Comparison of ENCODE assay signal across 11 mouse cellular contexts in genomic region chr16:4540064-4540775, GRCm38 (mm10). TPM values are rescaled to one million over a fixed set of nuclear protein-coding genes. Genes with fewer than 3 reads are reported as not detected.
DNase-seq lines count a peak whose midpoint lies in the region; ATAC-seq and TF ChIP-seq lines count a peak whose summit lies in the region.
"Had no signal": no experiment of that assay in that cellular context is flagged by ENCODE, and none has a peak within 500 bp of the region (broad histone marks: within the 10 kb centered on the region; RNA-seq: fewer than 3 reads in every experiment).

No protein-coding gene starts in this region.

- 0 out of 2 replicates have a peak, but pooled peaks have one; percentile 2 for TF ChIP-seq CTCF in lung, adult 2 months (IDR thresholded peaks at IDR 0.05; ENCODE audit: insufficient read depth, low read length)

- peak; percentile 64; the same call in 1 of the 2 replicates for ATAC-seq in frontal cortex, adult (ENCODE audit: low TSS enrichment)
- peak; percentile 63 for ATAC-seq in forebrain, embryonic 14.5 days
- no peak for ATAC-seq in neural tube, embryonic 14.5 days (ENCODE audit: low read depth)

- no peak for DNase-seq in frontal cortex, postnatal 10 days (ENCODE audit: low spot score in 2 of 2)
- no peak for DNase-seq in lung, adult 2 months
- no peak for DNase-seq in lung, adult 18-20 months
- DNase-seq in forebrain, embryonic 14.5 days (ENCODE audit: low spot score), result peak; percentile 86
- no peak for DNase-seq in layer of hippocampus, postnatal 14 days (ENCODE audit: low spot score in 2 of 2)
- DNase-seq in right cerebral cortex, postnatal 10 days (ENCODE audit: low spot score in 2 of 2), result no peak
- DNase-seq: cerebellum, adult 2 months; lung, postnatal 4 days had no signal

- 85% methylated on average over 12 of the region's 12 CpGs for WGBS in lung, adult 2 months
- 52% methylated on average over 12 of the region's 12 CpGs for WGBS in forebrain, embryonic 14.5 days
- 57% methylated on average over 12 of the region's 12 CpGs for WGBS in neural tube, embryonic 14.5 days

- TF ChIP-seq POLR2A in lung, adult 2 months (IDR thresholded peaks at IDR 0.05; ENCODE audit: borderline replicate concordance, extremely low read depth, low read depth, low read length), result no peak

- peaks cover 8% of the 10 kb centered on the region for H3K36me3 ChIP-seq in forebrain, embryonic 14.5 days (ENCODE audit: control insufficient read depth, insufficient read depth, low read length)
- H3K36me3 ChIP-seq in neural tube, embryonic 14.5 days (ENCODE audit: control insufficient read depth, insufficient read depth, low read length), result no peaks in the 10 kb centered on the region

- no peak overlapping the region for H3K9ac ChIP-seq in forebrain, embryonic 14.5 days (ENCODE audit: low read length)
- no peak overlapping the region for H3K9ac ChIP-seq in neural tube, embryonic 14.5 days (replicated peaks; ENCODE audit: low read depth, low read length)
- H3K9ac ChIP-seq: heart, embryonic 15.5 days had no signal

- no peaks in the 10 kb centered on the region for H3K9me3 ChIP-seq in forebrain, embryonic 14.5 days (replicated peaks; ENCODE audit: control insufficient read depth, low read length)
- H3K9me3 ChIP-seq in neural tube, embryonic 14.5 days (ENCODE audit: control insufficient read depth, low read length), result no peaks in the 10 kb centered on the region
- H3K9me3 ChIP-seq: heart, embryonic 15.5 days had no signal

- H3K27ac ChIP-seq in forebrain, embryonic 14.5 days (ENCODE audit: low read depth, low read length), result no peak overlapping the region
- no peak overlapping the region for H3K27ac ChIP-seq in neural tube, embryonic 14.5 days (ENCODE audit: low read depth, low read length)
- H3K27ac ChIP-seq: heart, embryonic 15.5 days had no signal

- no peaks in the 10 kb centered on the region; the same call in 1 of the 2 replicates for H3K4me1 ChIP-seq in lung, adult 2 months (ENCODE audit: control insufficient read depth, insufficient read depth, low read length)
- no peaks in the 10 kb centered on the region; the same call in 1 of the 2 replicates for H3K4me1 ChIP-seq in forebrain, embryonic 14.5 days (ENCODE audit: control insufficient read depth, insufficient read depth, low read length)
- no peaks in the 10 kb centered on the region; the same call in 1 of the 2 replicates for H3K4me1 ChIP-seq in neural tube, embryonic 14.5 days (ENCODE audit: control insufficient read depth, insufficient read depth, low read length)

- H3K27me3 ChIP-seq in forebrain, embryonic 14.5 days (replicated peaks; ENCODE audit: control insufficient read depth, insufficient read depth, low read length), result no peaks in the 10 kb centered on the region
- no peaks in the 10 kb centered on the region for H3K27me3 ChIP-seq in neural tube, embryonic 14.5 days (ENCODE audit: control insufficient read depth, insufficient read depth, low read length)
- H3K27me3 ChIP-seq: heart, embryonic 15.5 days had no signal

- no peak overlapping the region for H3K4me3 ChIP-seq in lung, adult 2 months (replicated peaks; ENCODE audit: extremely low read depth, low read depth, low read length)
- H3K4me3 ChIP-seq in forebrain, embryonic 14.5 days (ENCODE audit: low read depth, low read length), result no peak overlapping the region
- no peak overlapping the region for H3K4me3 ChIP-seq in neural tube, embryonic 14.5 days (ENCODE audit: low read depth, low read length)

- no peak overlapping the region for H3K4me2 ChIP-seq in forebrain, embryonic 14.5 days (ENCODE audit: low read length)
- 0 out of 2 replicates have a peak overlapping the region, but pooled peaks have one; percentile 11 for H3K4me2 ChIP-seq in neural tube, embryonic 14.5 days (ENCODE audit: low read depth, low read length)

RNA-seq across cellular contexts. Expression of gene Srl, which starts 1.4 kb away (rescaled TPM):
- polyA plus RNA-seq in lung, adult 2 months (2012; rRNA removed), result 3.6 and 12.6 TPM in 2 replicates
- 34.0 and 34.1 TPM in 2 replicates for polyA plus RNA-seq in forebrain, embryonic 14.5 days (2014; fragmentation: Nextera tagmentation; extraction: Ambion mirVana)
- polyA plus RNA-seq in neural tube, embryonic 14.5 days (2014; fragmentation: Nextera tagmentation; extraction: Ambion mirVana), result 22.7 and 30.7 TPM in 2 replicates
- total RNA-seq in layer of hippocampus, postnatal 14 days (2021), result 10 to 100 TPM; 24.0 to 24.2 TPM

RNA-seq across cellular contexts. Expression of gene Tfap4, which starts 19.4 kb away (rescaled TPM):
- 6.0 and 6.9 TPM in 2 replicates for polyA plus RNA-seq in lung, adult 2 months (2012; rRNA removed)
- polyA plus RNA-seq in forebrain, embryonic 14.5 days (2014; fragmentation: Nextera tagmentation; extraction: Ambion mirVana), result 9.1 and 12.0 TPM in 2 replicates
- 7.2 and 7.8 TPM in 2 replicates for polyA plus RNA-seq in neural tube, embryonic 14.5 days (2014; fragmentation: Nextera tagmentation; extraction: Ambion mirVana)
- 1 to 10 TPM; 3.2 to 4.5 TPM for total RNA-seq in layer of hippocampus, postnatal 14 days (2021)

RNA-seq across cellular contexts. Expression of gene Glis2, which starts 54.3 kb away (rescaled TPM):
- polyA plus RNA-seq in lung, adult 2 months (2012; rRNA removed), result 66.5 and 76.4 TPM in 2 replicates
- polyA plus RNA-seq in forebrain, embryonic 14.5 days (2014; fragmentation: Nextera tagmentation; extraction: Ambion mirVana), result 9.0 and 10.0 TPM in 2 replicates
- polyA plus RNA-seq in neural tube, embryonic 14.5 days (2014; fragmentation: Nextera tagmentation; extraction: Ambion mirVana), result 13.2 and 20.3 TPM in 2 replicates
- 10 to 100 TPM; 19.8 to 30.5 TPM for total RNA-seq in layer of hippocampus, postnatal 14 days (2021)
